Mouse (Mus musculus) activated CD4-positive, CD25-positive, alpha-beta regulatory T cell, adult 4 months (primary cell): Measurements from ENCODE around the gene Habp2. TPM values are rescaled to one million over a fixed set of nuclear protein-coding genes. Genes with fewer than 3 reads are reported as not detected.
"Not testable (repeated sequence)": the region's sequence is repeated elsewhere in the genome, so short reads cannot be mapped to it uniquely, and the experiment has no call there.

ENCODE experiments used
- ATAC-seq: one replicate; pipeline ENCODE4 v1.8.0; 2017
- polyA plus RNA-seq, 2 experiments: library from polyadenylated mRNA; unstranded; fragments of 100-300 nt; shearing (Covaris generic); gene quantifications; one replicate each; pipeline ENCODE4 v1.2.1; 2017

Habp2 gene
- polyA plus RNA-seq, 2 experiments from 2014 or later, result not detected

DNA sequence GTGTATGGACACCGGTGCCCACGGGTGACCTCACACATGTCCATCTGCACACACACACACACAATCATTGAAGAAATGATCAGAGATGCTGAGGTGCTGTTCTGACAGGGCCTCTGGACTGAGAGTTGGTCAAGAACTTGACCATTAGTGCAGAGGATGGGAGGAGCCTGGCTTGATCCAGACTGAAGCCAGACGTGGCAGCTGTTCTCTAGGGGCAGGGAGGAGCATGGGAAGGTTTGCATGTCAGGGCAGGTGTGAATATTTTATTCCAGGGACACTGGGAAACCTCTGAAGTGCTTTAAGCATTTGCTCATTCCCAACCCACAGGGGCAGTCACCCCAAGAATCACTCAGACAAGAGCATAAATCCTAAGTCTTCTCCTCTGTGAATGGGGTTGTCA, 10.3 kb downstream of the Habp2 start:
- ATAC-seq, result no peak

DNA sequence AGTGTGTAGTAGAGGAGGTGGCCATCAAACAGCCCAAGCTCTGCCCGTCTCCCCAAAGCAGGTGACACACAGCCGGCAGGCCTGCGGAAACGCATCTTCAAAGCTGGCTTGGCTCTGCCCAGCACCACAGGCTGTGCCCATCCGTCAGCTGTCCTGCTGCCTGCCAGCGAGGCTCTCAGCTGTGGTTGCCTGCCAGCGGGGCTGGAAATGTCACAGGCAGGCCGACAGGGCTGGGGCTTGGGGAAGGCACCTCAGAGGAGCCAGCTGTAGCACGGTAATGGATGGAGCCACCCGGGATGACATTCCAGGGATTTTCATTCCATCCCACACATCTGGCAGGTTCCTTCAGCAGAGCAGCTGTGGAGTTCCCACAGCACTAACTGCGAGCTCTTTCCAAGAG, 13.9 kb downstream of the Habp2 start:
- ATAC-seq, result no peak

DNA sequence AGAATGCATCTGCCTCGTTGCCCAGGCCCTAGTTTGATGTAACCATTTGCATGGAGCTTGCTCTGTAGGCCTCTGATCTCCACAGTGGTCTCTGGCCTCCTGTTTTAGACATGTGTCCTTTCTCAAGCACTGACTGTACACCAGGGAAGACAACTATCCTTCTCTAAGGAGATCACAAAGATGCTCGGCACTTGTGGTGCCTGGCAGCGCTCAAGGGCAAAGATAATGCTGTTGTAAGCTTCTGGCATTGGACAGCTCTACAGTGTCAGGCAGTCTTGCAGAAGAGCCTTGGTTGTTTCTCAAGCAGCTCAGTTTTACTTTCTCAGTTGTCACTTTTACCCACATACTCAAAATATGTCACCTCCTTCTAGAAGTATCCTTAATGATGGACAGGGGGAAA, 29.6 kb downstream of the Habp2 start:
- ATAC-seq, result no peak

DNA sequence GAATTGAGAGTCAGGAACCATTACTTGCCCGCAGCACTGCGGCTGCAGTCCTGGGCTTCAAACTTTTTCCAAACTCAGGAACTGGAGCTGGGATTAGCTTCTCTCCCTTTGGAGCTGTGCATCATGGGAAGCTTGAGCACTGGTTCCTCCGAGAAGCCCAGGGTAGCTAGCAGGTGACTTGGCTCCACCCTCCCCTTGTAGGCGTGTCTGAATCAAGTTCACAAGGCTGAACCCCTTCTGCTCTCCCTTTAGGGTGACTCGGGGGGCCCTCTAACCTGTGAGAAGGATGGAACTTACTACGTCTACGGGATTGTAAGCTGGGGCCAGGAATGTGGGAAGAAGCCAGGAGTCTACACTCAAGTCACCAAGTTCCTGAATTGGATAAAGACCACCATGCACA, 32.3 kb downstream of the Habp2 start:
- ATAC-seq, result no peak

DNA sequence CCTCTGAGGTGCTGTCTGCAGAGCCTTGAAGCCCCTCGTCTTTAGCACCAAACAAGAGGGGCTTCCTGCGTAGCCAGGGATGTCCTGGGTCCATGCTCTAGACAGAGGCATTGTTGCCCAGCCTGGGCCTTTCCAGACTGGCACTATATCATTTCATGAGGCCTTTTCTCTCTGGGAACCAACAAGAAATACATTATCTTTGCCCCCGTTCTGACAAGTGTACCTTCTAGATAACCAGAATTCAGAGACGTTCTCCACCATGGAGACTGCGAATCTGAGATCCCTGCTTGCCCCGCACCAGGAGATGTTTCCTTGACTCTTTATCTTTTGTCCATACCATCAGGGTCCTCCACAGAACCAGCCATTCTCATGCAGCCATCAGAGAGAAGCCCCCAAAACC, 32.7 kb downstream of the Habp2 start:
- ATAC-seq, result no peak

DNA sequence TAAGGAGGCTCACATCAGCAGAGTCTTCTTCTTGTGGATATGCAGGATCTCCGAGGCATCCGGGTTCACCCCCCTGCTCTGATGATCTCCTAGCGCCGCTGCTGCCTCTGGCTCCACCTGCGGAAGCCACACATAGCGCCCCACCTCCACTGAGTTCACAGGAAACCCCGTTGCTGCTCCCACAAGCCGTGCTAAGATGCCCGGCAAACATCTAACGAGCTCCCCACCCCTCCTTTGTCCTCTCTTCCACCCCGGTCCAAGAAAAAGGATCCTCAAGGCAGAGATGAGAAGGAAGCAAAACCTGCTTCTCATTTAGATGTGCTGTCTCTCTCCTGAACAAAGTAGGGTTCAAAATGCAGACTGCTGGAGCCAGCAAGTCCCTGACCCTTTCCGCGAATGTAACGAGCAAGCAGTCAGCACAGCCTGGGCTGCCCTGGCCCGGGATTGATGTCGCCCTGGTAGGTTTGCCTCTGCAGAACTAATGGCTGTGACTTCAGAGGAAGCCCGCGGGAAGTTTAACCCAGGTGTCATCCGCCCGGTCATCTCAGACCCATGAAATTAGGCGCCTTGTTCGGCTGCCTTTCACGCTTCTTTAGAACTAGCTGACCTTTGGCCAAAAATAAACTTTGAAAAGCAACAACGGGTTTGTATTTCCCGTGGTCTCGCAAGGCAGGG, 33.4 kb downstream of the Habp2 start:
- ATAC-seq, result peak; percentile 99

DNA sequence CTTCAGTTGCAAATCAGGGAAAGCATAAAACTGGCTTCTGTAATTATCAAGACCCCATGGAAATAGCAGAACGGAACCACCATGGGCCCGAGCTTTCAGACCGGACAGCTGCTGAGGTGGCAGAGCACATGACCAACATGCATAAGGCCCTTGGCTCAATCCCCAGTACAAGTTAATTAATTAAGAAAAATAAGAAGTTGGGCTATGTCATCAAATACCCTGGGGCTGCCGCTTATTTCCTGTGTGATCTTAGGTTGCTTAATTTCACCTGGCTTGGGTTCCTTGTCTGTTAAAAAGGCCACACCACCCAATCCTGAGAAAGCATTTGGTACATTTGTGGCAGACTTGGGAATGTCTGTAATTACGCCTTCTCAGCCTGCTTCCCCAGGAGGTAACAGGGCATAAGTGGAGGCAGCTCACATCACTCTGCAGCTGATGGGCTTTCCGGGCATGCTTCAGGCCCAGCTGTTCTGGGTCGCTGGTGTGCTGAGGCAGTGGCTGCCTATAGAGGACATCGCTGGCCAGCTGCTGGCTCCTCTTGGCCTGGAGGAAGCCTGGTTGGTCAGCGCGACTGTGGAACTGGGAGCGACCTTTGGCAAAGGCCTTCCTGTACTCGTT, 34.5 kb downstream of the Habp2 start:
- ATAC-seq, result no peak

DNA sequence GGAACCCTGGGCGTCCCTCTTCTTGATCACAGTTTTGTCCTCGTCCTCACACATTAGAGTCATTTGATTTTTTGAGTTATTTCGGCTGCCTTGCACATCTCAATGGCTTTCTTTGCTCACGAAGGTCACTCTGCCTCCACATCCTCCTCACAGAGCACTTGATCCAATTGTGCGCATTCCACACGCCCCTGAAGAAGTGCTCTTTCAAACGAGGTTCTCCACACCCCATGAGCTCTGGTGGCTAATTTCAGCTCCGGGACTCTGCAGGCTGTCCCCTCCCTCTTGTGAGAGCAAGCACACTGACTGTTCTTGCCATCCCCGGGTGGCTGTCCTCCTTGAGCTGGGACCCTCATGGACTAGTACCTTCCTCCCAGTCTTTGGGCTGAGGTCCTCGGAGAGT, 38.7 kb downstream of the Habp2 start:
- ATAC-seq, result no peak

DNA sequence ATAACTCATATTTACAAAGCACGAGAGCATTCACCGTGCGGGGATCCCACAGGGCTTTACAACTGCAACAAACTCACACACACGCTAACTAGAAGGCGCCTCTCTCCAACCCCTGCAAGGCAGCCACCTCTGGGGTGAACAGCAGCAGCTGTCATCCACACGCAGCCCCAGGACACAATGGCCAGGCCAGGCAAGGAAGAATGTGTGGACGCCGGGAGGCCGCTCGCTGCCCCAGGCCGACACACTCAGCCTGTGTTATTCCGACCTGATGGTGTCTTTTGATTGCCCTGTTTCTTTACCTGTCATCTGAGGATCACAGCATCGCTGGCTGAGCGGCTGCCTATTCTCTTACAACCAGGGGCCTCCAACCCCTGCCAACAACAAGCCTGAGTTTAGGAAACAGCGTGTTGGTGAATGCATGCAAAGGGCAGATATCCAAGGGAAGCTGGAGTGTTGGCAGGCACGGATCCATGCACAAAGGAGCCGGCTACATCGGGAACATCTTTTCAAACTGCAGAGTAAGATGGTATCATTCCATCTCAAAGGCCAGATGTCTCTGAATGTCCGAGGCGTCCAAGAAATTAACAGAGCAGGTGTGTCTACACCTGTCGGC, 39.4 kb downstream of the Habp2 start:
- ATAC-seq, result no peak

DNA sequence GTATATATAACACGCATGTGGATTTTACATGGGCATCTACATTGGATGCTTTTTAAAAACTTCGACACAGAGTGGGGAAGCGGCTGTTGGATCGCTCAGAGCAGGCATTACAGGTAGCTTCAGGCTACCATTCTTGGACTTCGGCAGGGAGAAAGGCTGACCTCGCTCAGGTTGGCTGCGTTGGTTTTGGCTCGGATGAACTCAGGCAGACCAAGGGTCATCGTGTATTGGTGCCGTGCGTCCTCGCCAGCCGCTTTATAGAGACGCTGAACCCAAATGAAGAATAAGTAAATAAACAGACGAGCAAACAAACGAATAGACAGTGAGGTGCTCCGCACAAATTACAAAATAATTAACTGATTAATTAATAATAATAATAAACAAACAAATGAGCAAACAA, 49.4 kb downstream of the Habp2 start:
- ATAC-seq, result no peak

DNA sequence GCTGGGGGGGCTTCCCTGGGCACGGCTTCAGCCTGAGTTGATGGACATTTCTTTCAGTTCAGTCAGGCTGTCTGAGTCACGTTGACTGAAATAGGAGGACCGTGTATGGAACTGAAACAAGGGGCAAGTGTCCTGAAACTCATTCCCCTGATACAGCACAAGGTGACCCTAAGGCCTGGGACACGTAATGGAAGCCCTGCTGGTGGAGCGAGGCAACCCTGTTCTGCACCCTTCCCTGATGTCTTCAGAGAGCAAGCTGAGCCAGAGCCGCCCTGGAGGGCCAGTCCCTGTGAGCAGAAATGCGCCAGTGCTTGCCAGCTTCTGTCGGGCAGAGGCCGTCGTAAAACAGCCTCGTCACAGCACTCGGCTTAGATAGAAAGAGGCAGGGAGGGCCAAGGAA, 49.9 kb downstream of the Habp2 start:
- ATAC-seq, result no peak

DNA sequence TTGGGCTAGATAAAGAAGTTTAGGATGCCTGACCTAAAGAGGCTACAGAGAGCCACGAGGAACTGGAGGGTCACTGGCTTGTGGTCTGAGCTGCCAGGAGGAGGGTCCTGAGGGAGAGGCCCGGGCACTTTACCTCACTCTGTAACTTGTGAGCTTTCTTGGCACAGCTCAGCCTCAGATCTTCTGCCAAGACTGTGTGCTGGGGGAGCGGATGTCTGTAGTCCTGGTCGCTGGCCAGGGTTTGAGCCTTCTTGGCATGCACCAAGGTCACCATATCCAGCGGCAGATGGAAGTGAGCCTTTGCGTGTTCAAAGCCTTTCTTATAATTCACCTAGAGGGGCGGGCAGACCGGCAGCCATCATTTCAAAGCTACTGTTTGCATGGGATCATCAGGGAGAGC, 55.1 kb downstream of the Habp2 start:
- ATAC-seq, result no peak

DNA sequence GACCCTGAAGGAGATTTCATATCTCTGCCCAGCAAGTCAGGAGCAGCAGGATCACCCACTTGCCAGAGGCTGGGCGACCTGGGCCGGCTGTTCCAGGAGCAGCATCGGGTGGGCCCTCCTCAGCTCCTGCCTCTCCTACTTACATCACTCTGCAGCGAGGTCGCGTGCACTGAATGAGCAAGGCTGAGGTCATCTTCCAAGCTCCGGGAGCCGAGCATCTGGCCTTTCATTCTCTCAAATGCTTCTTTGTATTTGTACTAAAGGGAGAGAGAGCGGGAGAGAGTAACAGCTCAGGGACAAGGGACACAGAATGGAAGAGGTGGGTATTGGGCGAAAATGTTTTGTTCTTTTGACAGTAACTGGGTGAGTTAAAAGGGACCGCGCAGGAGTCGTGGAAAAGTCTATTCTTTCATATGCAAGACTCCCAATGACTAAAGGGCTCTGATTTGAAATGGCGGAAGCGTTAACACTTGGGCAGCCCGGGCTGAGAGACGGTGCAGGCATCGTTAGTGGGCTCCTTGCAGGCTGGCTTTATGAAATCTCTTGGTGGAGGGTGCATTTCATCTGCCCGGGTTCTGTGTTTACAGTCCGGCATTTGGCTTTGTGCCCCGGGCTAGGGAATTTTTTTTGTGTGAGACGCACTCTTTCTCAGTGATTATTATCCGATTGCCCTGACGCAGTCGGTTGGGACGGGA, 57.1 kb downstream of the Habp2 start:
- no peak for ATAC-seq

DNA sequence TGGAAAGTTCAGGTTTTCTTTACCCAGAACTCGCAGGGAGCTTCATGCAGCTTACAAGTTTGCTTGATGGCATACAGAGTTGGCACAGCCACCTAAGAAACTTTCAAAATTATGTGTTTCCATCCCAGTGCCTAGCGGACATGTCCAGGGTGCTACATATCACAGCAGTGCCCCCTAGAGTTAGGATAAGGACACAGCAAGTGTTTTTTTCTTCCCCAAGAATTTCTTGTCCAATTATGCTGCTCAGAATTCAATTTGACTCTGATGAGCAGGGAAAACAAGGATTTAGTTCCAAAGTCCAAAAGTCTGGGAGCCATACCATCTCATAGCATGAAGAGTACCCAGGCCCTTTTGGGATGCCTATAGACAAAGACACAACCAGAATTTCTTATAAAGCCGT, 59.1 kb downstream of the Habp2 start:
- ATAC-seq, result no peak

DNA sequence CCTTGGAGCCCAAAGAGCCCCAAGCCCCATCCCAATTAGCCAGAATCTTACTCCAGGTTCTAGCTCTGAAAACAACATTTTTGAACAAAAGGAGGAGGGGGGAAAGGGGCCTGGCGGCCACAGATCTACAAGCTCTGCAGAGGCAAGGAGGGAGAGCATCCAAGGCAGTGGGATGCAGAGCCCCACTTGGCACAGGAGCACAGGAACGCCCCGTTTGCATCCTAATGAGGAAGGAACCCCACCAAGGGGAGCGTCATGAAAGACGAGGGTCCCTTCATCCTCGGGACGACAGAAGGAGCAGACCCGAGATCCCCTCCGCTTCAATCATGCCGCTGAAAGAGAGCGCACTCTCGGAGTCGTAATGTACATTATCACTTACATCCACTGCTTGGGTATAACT, 59.8 kb downstream of the Habp2 start:
- no peak for ATAC-seq

DNA sequence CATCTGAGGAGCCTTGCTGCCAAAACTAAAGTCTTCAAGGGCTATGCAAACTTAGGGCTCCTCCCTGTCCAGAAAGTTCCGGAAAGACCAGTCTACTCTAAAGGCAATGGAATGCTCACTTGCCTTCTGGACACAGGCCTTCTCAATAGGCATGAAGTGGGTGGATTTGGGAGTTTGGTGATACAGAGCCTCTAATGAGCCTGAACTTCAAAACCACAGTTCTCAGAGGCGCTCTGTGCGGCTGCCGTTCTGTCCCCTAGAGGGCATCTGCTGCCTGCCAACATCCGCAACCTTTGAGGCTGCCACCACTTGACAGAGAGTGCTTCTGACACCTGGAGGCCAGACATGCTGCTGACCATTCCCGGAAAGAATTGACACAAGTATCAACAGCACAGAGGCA, 62.4 kb downstream of the Habp2 start:
- ATAC-seq, result no peak

DNA sequence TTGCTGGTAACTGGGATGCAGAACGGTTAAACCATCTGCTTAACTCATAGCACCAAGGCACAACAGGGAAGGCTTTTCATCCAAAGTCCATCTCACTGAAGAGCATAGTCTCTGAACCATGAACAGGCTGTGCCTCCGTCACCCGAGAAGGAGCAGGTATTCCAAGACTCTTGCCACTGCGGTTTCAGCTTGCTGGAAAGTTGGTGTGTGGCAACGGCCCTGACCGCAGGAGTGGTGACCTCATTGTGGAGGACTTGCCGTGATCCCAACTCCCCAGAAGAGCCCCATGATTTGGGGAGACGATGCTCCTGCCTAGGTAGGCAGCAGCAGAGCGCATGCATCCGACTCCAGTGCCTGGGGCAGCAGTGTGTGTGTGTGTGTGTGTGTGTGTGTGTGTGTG, 66.8 kb downstream of the Habp2 start:
- ATAC-seq, result no peak

DNA sequence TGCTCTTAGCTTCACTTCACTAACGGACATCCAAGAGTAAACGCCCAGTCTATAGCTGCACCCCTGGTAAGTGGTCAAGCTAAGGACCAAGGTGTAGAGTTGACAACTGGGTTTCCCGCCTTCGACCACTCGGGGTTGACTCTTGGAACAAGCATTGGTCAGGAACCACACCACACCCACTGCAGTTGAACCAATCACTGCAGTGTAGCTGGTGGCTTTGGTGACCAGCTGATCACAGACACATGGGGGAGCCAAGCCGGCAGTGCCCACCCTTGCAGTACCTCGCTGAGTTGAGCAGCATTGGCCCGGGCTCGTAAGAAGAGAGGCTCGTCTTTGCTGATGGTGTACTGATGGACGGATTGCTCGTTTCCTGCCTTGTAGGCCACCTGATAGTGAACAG, 68.3 kb downstream of the Habp2 start:
- no peak for ATAC-seq

DNA sequence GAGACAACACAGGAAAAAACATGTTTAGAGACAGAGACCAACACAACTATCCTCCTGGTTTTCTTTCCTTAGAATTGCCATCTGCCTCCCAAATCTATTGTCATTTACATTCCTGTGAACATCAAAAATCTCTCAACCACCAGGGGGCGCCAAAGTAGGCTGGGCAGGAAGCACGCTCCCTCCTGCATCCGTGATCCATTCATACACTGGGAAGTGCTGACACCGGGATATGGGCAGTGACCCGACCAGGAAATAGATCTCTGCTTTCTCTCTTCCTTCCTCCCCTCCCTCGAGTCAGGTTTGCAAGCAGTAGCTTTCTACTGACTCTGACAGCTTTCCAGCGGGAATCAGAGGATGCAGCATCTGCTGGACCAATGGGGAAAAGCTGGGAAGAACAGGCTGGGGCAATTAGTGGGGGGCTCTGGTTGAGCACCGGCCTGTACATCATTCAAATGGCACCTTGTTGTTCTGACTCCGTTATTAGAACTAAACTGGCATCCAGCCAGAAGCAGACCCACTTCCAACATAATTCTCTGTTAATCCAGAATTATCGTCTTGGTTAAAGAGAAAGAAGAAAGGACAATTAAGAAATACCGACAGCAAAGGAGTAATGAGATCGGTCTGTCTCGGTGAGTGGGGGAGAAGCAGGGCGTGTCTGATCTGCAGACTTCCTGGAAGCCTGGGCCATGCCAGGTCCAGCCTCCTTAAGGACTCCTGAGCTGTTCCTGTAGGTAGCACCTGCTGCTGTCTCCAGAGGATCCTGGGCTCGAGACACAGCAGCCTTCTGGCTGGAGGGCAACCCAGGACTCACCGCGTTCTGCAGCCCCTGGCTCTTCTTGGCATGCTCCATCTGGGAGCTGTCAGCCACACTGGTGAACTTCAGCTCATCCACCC, 69.8 kb downstream of the Habp2 start:
- ATAC-seq, result no peak

DNA sequence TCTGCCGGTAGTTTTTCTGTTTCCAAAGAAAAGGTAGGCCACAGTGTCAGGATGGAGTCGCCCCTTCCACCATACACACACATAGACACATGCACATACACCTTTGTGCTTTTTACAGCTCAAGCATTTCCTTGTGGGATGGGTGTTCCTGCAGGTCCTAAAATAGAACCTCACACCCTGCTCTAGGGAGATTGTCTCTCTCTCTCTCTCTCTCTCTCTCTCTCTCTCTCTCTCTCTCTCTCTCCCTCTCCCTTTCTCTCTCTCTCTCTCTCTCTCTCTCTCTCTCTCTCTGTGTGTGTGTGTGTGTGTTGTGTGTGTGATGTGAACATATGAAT, 70.4 kb downstream of the Habp2 start:
- not testable (repeated sequence) for ATAC-seq

DNA sequence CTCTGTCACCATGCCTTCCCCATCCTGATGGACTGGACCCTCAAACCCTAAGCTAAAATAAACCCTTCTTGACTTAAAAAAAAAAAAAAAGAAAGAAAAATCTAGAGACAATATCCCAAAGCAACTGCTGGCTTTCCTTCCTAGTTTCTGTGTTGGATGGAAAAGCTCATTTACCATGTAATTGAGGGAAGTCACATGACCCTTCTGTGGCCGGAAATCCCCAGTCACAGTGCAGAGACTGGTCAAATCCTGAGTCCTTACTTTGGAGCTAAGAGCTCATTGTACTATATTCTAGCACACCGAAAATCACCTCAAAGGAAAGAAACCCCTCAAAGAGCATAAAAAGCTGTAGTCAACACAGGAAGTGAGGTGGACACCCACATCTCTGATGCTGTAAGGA, 72.0 kb downstream of the Habp2 start:
- ATAC-seq, result no peak

DNA sequence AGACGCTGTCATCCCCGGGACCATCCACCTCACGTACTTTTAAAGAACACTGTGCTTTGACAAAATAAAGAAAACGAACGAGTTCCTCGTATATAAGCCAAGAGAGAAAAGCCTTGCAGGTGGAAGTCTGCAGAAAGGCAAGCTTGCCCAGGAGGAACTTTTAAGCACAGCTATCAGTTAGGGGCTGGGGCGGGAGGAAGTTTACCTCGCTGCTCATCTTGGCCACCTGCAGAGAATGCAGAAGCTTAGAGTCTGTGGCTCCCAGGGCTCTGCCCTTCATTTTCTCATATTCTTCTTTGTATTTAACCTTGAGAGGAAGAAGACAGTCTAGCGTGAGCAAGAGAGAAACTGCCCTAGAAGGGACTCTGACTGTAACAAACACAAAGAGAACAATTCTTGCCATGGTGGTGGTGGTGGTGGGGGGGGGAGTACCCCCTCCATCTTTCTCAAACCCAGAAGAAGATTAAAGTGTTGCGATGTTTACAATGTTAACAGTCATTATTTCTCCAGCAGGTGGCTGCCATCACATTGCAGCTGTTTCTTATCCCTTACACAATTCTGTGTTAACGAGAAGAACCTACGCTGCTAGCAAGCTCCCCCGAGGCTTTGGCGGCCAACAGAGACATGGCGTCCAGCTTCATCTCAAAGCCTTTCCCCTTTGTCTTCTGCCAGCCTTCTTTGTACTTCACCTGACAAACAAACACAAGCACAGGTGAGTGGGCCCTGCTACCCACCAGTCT, 77.0 kb downstream of the Habp2 start:
- no peak for ATAC-seq
